Mouse (Mus musculus): ENCODE measurements around the gene Kif5a. TPM values are rescaled to one million over a fixed set of nuclear protein-coding genes. Genes with fewer than 3 reads are reported as not detected.
A peak's percentile ranks its signal among the peaks of the same experiment; 100 is the strongest.
"Not testable (repeated sequence)": the region's sequence is repeated elsewhere in the genome, so short reads cannot be mapped to it uniquely, and the experiment has no call there.

Kif5a gene
- polyA plus RNA-seq, 1 experiment from 2014 or later, result 70.0 TPM

GRCm38 (mm10) chr10:127203106-127203505, 60.0 kb downstream of the Kif5a start:
- no peak overlapping the region for H3K4me3 ChIP-seq
- no peak for ATAC-seq (ENCODE audit: low FRiP score)
- no peaks in the 10 kb centered on the region for H3K4me1 ChIP-seq
- no peaks in the 10 kb centered on the region for H3K9me3 ChIP-seq (replicated peaks)
- no peak overlapping the region for H3K4me2 ChIP-seq (replicated peaks)
- H3K27ac ChIP-seq, result no peak overlapping the region
- peaks cover 84% of the 10 kb centered on the region for H3K36me3 ChIP-seq
- WGBS, result 90% methylated on average over 3 of the region's 3 CpGs
- H3K9ac ChIP-seq, result no peak overlapping the region
- H3K27me3 ChIP-seq, result no peaks in the 10 kb centered on the region

GRCm38 (mm10) chr10:127200279-127200678, 62.9 kb downstream of the Kif5a start:
- Histone ChIP-seq H3K4me1 (peaks cover 8% of the 10 kb centered on the region), H3K9me3 (replicated peaks) (no peaks in the 10 kb centered on the region), H3K4me3 (no peak overlapping the region), H3K27me3 (no peaks in the 10 kb centered on the region), H3K9ac (no peak overlapping the region), H3K27ac (no peak overlapping the region), H3K4me2 (replicated peaks) (no peak overlapping the region), H3K36me3 (peaks cover 61% of the 10 kb centered on the region)
- ATAC-seq (ENCODE audit: low FRiP score), result no peak
- 86% methylated on average over 8 of the region's 8 CpGs for WGBS

DNA sequence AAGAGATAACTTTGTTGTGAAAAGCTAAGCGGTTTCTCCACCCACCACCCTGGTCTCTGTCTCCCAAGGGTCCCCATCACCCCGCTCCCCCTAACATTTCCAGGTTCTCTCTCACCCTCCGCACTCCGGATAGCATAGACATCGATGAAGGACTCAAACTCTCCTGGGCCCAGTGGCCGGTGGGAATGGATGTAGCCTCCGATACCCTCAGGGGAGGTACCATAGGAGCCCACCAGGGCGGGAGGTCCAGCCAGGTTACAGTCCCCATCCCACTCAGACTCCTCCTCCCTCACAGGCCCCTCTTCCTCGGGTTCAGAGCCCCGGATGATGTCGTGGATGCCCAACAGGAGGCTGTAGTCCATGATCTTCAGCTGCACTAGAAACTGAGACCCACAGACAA, 63.7 kb downstream of the Kif5a start:
- no peak overlapping the region for H3K9ac ChIP-seq
- no peaks in the 10 kb centered on the region for H3K27me3 ChIP-seq
- no peak for ATAC-seq (ENCODE audit: low FRiP score)
- 89% methylated on average over 11 of the region's 11 CpGs for WGBS
- H3K4me2 ChIP-seq (replicated peaks), result no peak overlapping the region
- no peak overlapping the region for H3K27ac ChIP-seq
- no peak overlapping the region for H3K4me3 ChIP-seq
- peaks cover 53% of the 10 kb centered on the region for H3K36me3 ChIP-seq
- H3K4me1 ChIP-seq, result peaks cover 14% of the 10 kb centered on the region
- no peaks in the 10 kb centered on the region for H3K9me3 ChIP-seq (replicated peaks)

DNA sequence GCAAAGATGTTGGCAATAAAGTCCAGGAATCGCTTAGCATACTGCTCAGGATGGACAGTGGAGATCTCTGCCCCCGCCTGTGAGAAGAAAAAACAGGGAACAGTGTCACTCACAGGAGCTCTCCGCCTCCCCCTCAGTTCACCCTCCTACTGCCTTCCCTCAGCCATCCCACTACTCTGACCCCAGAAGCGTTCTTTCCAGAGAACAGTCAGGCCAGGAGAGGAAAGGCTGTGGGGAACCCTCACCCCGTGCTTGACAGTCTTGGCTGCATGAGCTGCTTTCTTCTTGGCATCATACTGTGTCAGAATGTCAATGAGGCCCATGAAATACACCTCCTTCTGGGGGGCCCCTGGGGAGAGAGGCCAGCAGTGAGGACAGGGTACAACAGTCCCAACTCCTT, 64.1 kb downstream of the Kif5a start:
- H3K27ac ChIP-seq, result no peak overlapping the region
- no peak for ATAC-seq (ENCODE audit: low FRiP score)
- 71% methylated on average over 5 of the region's 5 CpGs for WGBS

DNA sequence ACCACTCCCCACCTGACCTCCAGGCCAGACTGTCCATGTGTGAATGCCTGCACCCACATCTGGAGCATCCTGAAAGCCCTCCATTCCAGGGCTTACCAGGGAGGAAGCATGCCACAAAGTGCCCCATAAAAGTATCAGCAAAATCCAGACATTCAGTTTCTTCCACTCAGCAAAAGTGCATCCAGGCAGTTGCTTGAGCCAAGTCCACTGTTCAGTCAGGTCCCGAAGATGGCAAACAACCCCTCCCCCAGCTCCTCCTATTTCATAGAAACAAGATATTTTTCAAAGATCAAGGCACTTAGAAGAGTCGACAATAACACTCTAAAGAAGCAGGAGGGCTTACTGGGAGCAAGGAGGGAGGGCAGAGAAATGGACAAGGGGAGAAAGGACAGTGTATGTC, 64.7 kb downstream of the Kif5a start:
- no peak for ATAC-seq (ENCODE audit: low FRiP score)
- peaks cover 50% of the 10 kb centered on the region for H3K36me3 ChIP-seq
- H3K4me1 ChIP-seq, result peaks cover 19% of the 10 kb centered on the region
- no peaks in the 10 kb centered on the region for H3K9me3 ChIP-seq (replicated peaks)
- WGBS, result 73% methylated on average over 2 of the region's 2 CpGs
- H3K27ac ChIP-seq, result no peak overlapping the region
- H3K9ac ChIP-seq, result no peak overlapping the region; the same call in 1 of the 2 replicates
- H3K4me3 ChIP-seq, result no peak overlapping the region
- no peak overlapping the region for H3K4me2 ChIP-seq (replicated peaks)
- no peaks in the 10 kb centered on the region for H3K27me3 ChIP-seq

More for the DNA sequence above, 64.1 kb downstream of the Kif5a start:
- Histone ChIP-seq H3K4me3 (no peak overlapping the region), H3K9ac (no peak overlapping the region; the same call in 1 of the 2 replicates), H3K27me3 (no peaks in the 10 kb centered on the region), H3K4me1 (peaks cover 18% of the 10 kb centered on the region), H3K36me3 (peaks cover 53% of the 10 kb centered on the region), H3K9me3 (replicated peaks) (no peaks in the 10 kb centered on the region), H3K4me2 (replicated peaks) (no peak overlapping the region)

DNA sequence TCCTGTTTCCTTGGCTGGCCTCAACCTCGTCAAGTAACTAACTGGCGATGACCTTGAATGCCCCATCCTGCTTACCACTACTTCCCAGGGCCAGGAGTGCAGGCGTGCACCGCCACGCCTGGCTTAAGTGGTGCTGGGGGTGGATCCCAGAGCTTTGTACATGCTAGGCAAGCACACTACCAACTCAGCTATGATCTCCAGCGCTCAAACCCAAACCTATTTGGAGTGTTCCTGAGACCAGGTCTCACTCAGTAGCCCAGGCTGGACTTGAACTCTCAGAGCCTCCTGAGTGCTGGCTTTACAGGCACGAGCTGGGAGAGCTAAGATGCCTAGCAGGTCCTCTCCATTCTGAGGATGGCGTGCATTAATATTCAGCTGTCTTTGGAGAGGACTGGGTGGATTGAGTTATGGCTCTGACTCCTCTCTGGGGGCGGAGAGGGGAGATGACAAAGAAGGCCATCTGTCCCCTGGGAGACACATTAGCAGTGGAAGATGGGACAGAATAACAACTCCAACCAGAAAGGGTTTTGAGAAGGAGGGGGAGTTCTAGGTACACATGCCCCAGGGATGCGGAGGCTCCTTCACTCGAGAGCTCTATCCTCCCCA, 65.5 kb downstream of the Kif5a start:
- 82% methylated on average over 11 of the region's 11 CpGs for WGBS
- Histone ChIP-seq H3K4me1 (peaks cover 19% of the 10 kb centered on the region), H3K4me3 (no peak overlapping the region), H3K9me3 (replicated peaks) (no peaks in the 10 kb centered on the region), H3K27me3 (no peaks in the 10 kb centered on the region), H3K27ac (no peak overlapping the region), H3K9ac (no peak overlapping the region), H3K4me2 (replicated peaks) (no peak overlapping the region), H3K36me3 (peaks cover 46% of the 10 kb centered on the region)
- no peak for ATAC-seq (ENCODE audit: low FRiP score)

GRCm38 (mm10) chr10:127197104-127197503, 66.0 kb downstream of the Kif5a start:
- no peak overlapping the region for H3K9ac ChIP-seq
- H3K9me3 ChIP-seq (replicated peaks), result no peaks in the 10 kb centered on the region
- H3K4me2 ChIP-seq (replicated peaks), result no peak overlapping the region
- peaks cover 45% of the 10 kb centered on the region for H3K36me3 ChIP-seq
- no peak overlapping the region for H3K27ac ChIP-seq
- WGBS, result 87% methylated on average over 8 of the region's 8 CpGs
- no peak for ATAC-seq (ENCODE audit: low FRiP score)
- H3K4me3 ChIP-seq, result no peak overlapping the region
- peaks cover 19% of the 10 kb centered on the region for H3K4me1 ChIP-seq
- no peaks in the 10 kb centered on the region for H3K27me3 ChIP-seq

- Histone ChIP-seq H3K27ac (peak overlapping the region; percentile 93), H3K36me3 (peaks cover 47% of the 10 kb centered on the region), H3K27me3 (no peaks in the 10 kb centered on the region), H3K4me2 (replicated peaks) (peak overlapping the region; percentile 88), H3K4me1 (peaks cover 19% of the 10 kb centered on the region), H3K4me3 (peak overlapping the region; percentile 92), H3K9me3 (replicated peaks) (no peaks in the 10 kb centered on the region), H3K9ac (peak overlapping the region; percentile 99)
- peak; percentile 30 for ATAC-seq (ENCODE audit: low FRiP score)
- WGBS, result 6% methylated on average over 5 of the region's 5 CpGs
These were observed 66.8 kb downstream of the Kif5a start for GRCm38 (mm10) chr10:127196392-127196791.

DNA sequence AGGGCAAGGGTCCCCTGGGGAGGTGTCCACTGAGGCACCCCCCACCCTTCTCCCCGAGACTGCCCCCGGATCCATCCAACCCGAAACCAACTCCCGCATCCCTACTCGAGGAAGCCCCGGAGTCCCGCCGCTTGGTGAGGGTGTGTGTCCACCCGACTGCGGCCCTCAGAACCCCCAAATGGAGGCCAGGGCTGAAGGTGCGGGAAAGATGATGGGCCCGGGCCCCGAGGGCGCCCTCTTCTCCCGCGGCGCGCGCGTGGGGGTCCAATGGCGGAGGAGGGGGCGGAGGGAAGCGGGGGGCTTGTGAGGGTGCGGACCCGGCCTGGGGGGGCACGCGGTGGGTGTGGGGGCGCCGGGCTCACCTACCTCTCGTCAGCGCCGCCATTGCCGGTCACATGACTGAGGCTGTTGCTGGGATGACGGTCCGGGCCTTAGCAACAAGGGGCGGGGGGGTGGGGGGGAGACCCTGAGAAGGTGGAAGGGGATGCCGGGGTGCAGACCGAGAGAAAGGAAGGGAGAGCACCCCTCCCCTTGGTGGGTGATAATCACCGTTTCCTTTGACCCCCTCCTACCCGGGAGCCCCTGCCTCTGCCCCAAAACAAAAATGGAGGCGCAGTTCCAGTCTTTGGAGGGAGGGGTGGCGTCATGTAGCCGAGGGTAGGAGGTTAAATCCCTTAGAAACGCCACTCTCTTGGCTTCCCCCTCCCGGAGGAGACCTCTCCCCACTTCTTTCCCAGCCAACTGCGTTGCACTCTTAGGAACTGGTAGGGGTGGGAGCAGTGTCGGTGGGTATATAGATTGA, 67.6 kb downstream of the Kif5a start, which contains the start of gene Dtx3:
Dtx3 (minus strand) TSS at position 401 of the 802 bp plus-strand sequence.
- Histone ChIP-seq H3K27me3 (no peaks in the 10 kb centered on the region), H3K4me2 (replicated peaks) (peak within 1 kb of the TSS; percentile 88), H3K4me1 (peaks cover 22% of the 10 kb centered on the region), H3K27ac (peak within 1 kb of the TSS; percentile 93), H3K36me3 (peaks cover 43% of the 10 kb centered on the region), H3K9me3 (replicated peaks) (no peaks in the 10 kb centered on the region), H3K4me3 (peak within 1 kb of the TSS; percentile 92), H3K9ac (peak within 1 kb of the TSS; percentile 99)
- ATAC-seq (ENCODE audit: low FRiP score), result peak; percentile 72
- WGBS, result under 1% methylated on average over 38 of the region's 47 CpGs

DNA sequence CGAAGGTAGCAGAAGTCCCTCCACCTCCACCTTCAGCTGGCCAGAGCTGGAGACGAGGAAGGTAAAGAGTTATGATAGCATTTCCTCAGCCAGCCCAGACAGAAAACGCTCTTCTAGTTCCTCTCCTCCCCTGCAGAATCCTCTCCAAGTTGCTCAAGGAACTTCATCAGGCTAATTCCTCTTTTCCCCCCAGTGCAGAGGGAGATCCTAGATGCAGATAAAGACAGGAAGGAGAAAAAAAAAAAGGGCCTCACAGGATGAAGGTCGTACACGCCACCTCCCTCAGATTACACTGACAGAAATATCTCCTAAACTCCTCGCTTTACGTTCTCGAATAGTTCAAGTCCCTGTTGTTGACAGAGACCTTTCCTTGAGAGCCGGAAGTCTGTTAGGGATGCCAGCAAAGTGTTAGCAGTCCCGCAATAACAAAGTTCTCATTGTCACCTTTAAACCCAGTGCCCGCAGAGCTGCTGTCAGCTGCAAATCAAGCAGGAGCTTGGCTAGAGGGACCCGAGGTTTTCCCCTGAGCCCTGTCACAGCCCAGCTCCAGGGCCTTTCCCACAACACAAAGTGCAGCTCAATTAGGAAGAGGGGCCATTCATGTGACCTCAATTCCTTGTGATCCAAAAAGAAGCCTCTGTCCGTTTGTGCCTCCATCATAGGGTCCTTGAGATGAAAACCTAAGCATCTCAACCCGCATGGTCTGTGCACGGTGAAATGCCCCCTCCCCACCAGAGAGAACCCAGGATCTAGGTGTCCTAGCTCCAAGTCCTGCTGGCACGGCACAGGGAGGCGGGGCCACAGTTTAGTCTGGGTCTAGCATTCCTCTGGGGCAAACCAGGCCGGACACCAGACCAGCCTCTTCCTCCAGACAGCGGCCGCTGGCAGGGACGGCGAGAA, 68.5 kb downstream of the Kif5a start:
- peak; percentile 39; the same call in 1 of the 2 replicates for ATAC-seq (ENCODE audit: low FRiP score)

GRCm38 (mm10) chr10:127193011-127193410, 70.1 kb downstream of the Kif5a start:
- Histone ChIP-seq H3K4me3 (no peak overlapping the region), H3K36me3 (peaks cover 19% of the 10 kb centered on the region), H3K4me2 (replicated peaks) (no peak overlapping the region), H3K27me3 (no peaks in the 10 kb centered on the region), H3K27ac (no peak overlapping the region), H3K4me1 (peaks cover 43% of the 10 kb centered on the region), H3K9ac (no peak overlapping the region), H3K9me3 (replicated peaks) (no peaks in the 10 kb centered on the region)
- ATAC-seq (ENCODE audit: low FRiP score), result no peak
- 84% methylated on average over 9 of the region's 9 CpGs for WGBS

More for the DNA sequence above, 68.5 kb downstream of the Kif5a start:
- peak overlapping the region; percentile 88 for H3K4me2 ChIP-seq (replicated peaks)
- H3K27me3 ChIP-seq, result no peaks in the 10 kb centered on the region
- H3K4me3 ChIP-seq, result peak overlapping the region; percentile 92
- no peaks in the 10 kb centered on the region for H3K9me3 ChIP-seq (replicated peaks)
- peaks cover 36% of the 10 kb centered on the region for H3K36me3 ChIP-seq
- H3K27ac ChIP-seq, result peak overlapping the region; percentile 93
- 23% methylated on average over 22 of the region's 22 CpGs for WGBS
- peaks cover 30% of the 10 kb centered on the region for H3K4me1 ChIP-seq
- peak overlapping the region; percentile 99 for H3K9ac ChIP-seq

GRCm38 (mm10) chr10:127192057-127192328, 71.2 kb downstream of the Kif5a start:
- ATAC-seq (ENCODE audit: low FRiP score); H3K4me2 ChIP-seq (replicated peaks); H3K27me3 ChIP-seq; H3K4me3 ChIP-seq; H3K27ac ChIP-seq; H3K9ac ChIP-seq; H3K9me3 ChIP-seq (replicated peaks): not testable (repeated sequence)
- WGBS, result 87% methylated on average over 1 of the region's 1 CpGs
- H3K4me1 ChIP-seq, result peaks cover 53% of the 10 kb centered on the region
- peaks cover 17% of the 10 kb centered on the region; the same call in 1 of the 2 replicates for H3K36me3 ChIP-seq
